Mouse (Mus musculus): ENCODE results near the gene Gpbar1. TPM values are rescaled to one million over a fixed set of nuclear protein-coding genes. Genes with fewer than 3 reads are reported as not detected.

Gene Gpbar1
- polyA plus RNA-seq, 1 experiment from 2014 or later, result 0.21 TPM

- Histone ChIP-seq H3K9ac (ENCODE audit: low read depth, low read length) (no peak overlapping the region), H3K36me3 (ENCODE audit: control insufficient read depth, insufficient read depth, low read length) (no peaks in the 10 kb centered on the region), H3K4me2 (ENCODE audit: low read depth, low read length) (peak overlapping the region; percentile 77), H3K9me3 (ENCODE audit: control insufficient read depth, low read length) (no peaks in the 10 kb centered on the region), H3K27me3 (replicated peaks; ENCODE audit: control insufficient read depth, insufficient read depth, low read length) (no peaks in the 10 kb centered on the region), H3K27ac (replicated peaks; ENCODE audit: low read depth, low read length) (no peak overlapping the region), H3K4me3 (ENCODE audit: low read depth, low read length) (peak overlapping the region; percentile 74), H3K4me1 (ENCODE audit: control insufficient read depth, insufficient read depth, low read length) (peaks cover 5% of the 10 kb centered on the region)
- DNase-seq (ENCODE audit: low spot score) (no peak), ATAC-seq (ENCODE audit: low read depth) (no peak)
- 62% methylated on average over 2 of the region's 2 CpGs for WGBS
Observed at GRCm38 (mm10) chr1:74302835-74303234, 24.5 kb downstream of the Gpbar1 start.

- Histone ChIP-seq H3K4me1 (ENCODE audit: control insufficient read depth, insufficient read depth, low read length) (peaks cover 5% of the 10 kb centered on the region), H3K4me3 (ENCODE audit: low read depth, low read length) (peak overlapping the region; percentile 74), H3K9ac (ENCODE audit: low read depth, low read length) (peak overlapping the region; percentile 88), H3K36me3 (ENCODE audit: control insufficient read depth, insufficient read depth, low read length) (no peaks in the 10 kb centered on the region), H3K27ac (replicated peaks; ENCODE audit: low read depth, low read length) (peak overlapping the region; percentile 87), H3K9me3 (ENCODE audit: control insufficient read depth, low read length) (no peaks in the 10 kb centered on the region), H3K4me2 (ENCODE audit: low read depth, low read length) (peak overlapping the region; percentile 77), H3K27me3 (replicated peaks; ENCODE audit: control insufficient read depth, insufficient read depth, low read length) (no peaks in the 10 kb centered on the region)
- 0% methylated on average over 32 of the region's 56 CpGs for WGBS
- DNase-seq (ENCODE audit: low spot score) (peak; percentile 70), ATAC-seq (ENCODE audit: low read depth) (peak; percentile 91)
Observed at GRCm38 (mm10) chr1:74303509-74304338, 25.4 kb downstream of the Gpbar1 start.

GRCm38 (mm10) chr1:74304339-74304790 lies 26.0 kb downstream of the Gpbar1 start:
- H3K4me1 ChIP-seq (ENCODE audit: control insufficient read depth, insufficient read depth, low read length), result peaks cover 5% of the 10 kb centered on the region
- H3K27me3 ChIP-seq (replicated peaks; ENCODE audit: control insufficient read depth, insufficient read depth, low read length), result no peaks in the 10 kb centered on the region
- ATAC-seq (ENCODE audit: low read depth) (no peak), DNase-seq (ENCODE audit: low spot score) (peak; percentile 42)
- no peaks in the 10 kb centered on the region for H3K36me3 ChIP-seq (ENCODE audit: control insufficient read depth, insufficient read depth, low read length)
- H3K27ac ChIP-seq (replicated peaks; ENCODE audit: low read depth, low read length), result peak overlapping the region; percentile 87
- H3K4me3 ChIP-seq (ENCODE audit: low read depth, low read length), result peak overlapping the region; percentile 74
- peak overlapping the region; percentile 88 for H3K9ac ChIP-seq (ENCODE audit: low read depth, low read length)
- H3K4me2 ChIP-seq (ENCODE audit: low read depth, low read length), result peak overlapping the region; percentile 77
- WGBS, result 4% methylated on average over 12 of the region's 12 CpGs
- H3K9me3 ChIP-seq (ENCODE audit: control insufficient read depth, low read length), result no peaks in the 10 kb centered on the region

GRCm38 (mm10) chr1:74304946-74305345 lies 26.6 kb downstream of the Gpbar1 start:
- Histone ChIP-seq H3K4me1 (ENCODE audit: control insufficient read depth, insufficient read depth, low read length) (peaks cover 5% of the 10 kb centered on the region), H3K4me3 (ENCODE audit: low read depth, low read length) (no peak overlapping the region), H3K9ac (ENCODE audit: low read depth, low read length) (no peak overlapping the region), H3K9me3 (ENCODE audit: control insufficient read depth, low read length) (no peaks in the 10 kb centered on the region), H3K36me3 (ENCODE audit: control insufficient read depth, insufficient read depth, low read length) (no peaks in the 10 kb centered on the region), H3K4me2 (ENCODE audit: low read depth, low read length) (no peak overlapping the region), H3K27ac (replicated peaks; ENCODE audit: low read depth, low read length) (no peak overlapping the region), H3K27me3 (replicated peaks; ENCODE audit: control insufficient read depth, insufficient read depth, low read length) (no peaks in the 10 kb centered on the region)
- DNase-seq (ENCODE audit: low spot score), result no peak
- WGBS, result 63% methylated on average over 4 of the region's 4 CpGs
- no peak for ATAC-seq (ENCODE audit: low read depth)

GRCm38 (mm10) chr1:74305522-74305921 lies 27.2 kb downstream of the Gpbar1 start, which contains the start of gene Tmbim1:
Gene Tmbim1 (minus strand): TSS chr1:74305622.
- ATAC-seq (ENCODE audit: low read depth), result no peak
- H3K4me3 ChIP-seq (ENCODE audit: low read depth, low read length), result peak within 1 kb of the TSS; percentile 74
- no peaks in the 10 kb centered on the region for H3K9me3 ChIP-seq (ENCODE audit: control insufficient read depth, low read length)
- peak within 1 kb of the TSS; percentile 87; the same call in 1 of the 2 replicates for H3K27ac ChIP-seq (replicated peaks; ENCODE audit: low read depth, low read length)
- no peaks in the 10 kb centered on the region for H3K27me3 ChIP-seq (replicated peaks; ENCODE audit: control insufficient read depth, insufficient read depth, low read length)
- WGBS, result 91% methylated on average over 2 of the region's 2 CpGs
- H3K9ac ChIP-seq (ENCODE audit: low read depth, low read length), result peak within 1 kb of the TSS; percentile 88
- H3K4me2 ChIP-seq (ENCODE audit: low read depth, low read length), result peak within 1 kb of the TSS; percentile 77
- no peak for DNase-seq (ENCODE audit: low spot score)
- H3K4me1 ChIP-seq (ENCODE audit: control insufficient read depth, insufficient read depth, low read length), result peaks cover 5% of the 10 kb centered on the region
- no peaks in the 10 kb centered on the region for H3K36me3 ChIP-seq (ENCODE audit: control insufficient read depth, insufficient read depth, low read length)

GRCm38 (mm10) chr1:74307146-74307545 lies 28.8 kb downstream of the Gpbar1 start:
- no peaks in the 10 kb centered on the region for H3K36me3 ChIP-seq (ENCODE audit: control insufficient read depth, insufficient read depth, low read length)
- H3K9ac ChIP-seq (ENCODE audit: low read depth, low read length), result no peak overlapping the region
- ATAC-seq (ENCODE audit: low read depth) (no peak), DNase-seq (ENCODE audit: low spot score) (no peak)
- H3K27ac ChIP-seq (replicated peaks; ENCODE audit: low read depth, low read length), result no peak overlapping the region
- peaks cover 5% of the 10 kb centered on the region for H3K4me1 ChIP-seq (ENCODE audit: control insufficient read depth, insufficient read depth, low read length)
- H3K4me2 ChIP-seq (ENCODE audit: low read depth, low read length), result no peak overlapping the region
- no peaks in the 10 kb centered on the region for H3K27me3 ChIP-seq (replicated peaks; ENCODE audit: control insufficient read depth, insufficient read depth, low read length)
- no peak overlapping the region for H3K4me3 ChIP-seq (ENCODE audit: low read depth, low read length)
- 95% methylated on average over 1 of the region's 1 CpGs for WGBS
- H3K9me3 ChIP-seq (ENCODE audit: control insufficient read depth, low read length), result no peaks in the 10 kb centered on the region

- WGBS, result 67% methylated on average over 10 of the region's 10 CpGs
- Histone ChIP-seq H3K36me3 (ENCODE audit: control insufficient read depth, insufficient read depth, low read length) (no peaks in the 10 kb centered on the region), H3K27ac (replicated peaks; ENCODE audit: low read depth, low read length) (no peak overlapping the region), H3K9me3 (ENCODE audit: control insufficient read depth, low read length) (no peaks in the 10 kb centered on the region), H3K27me3 (replicated peaks; ENCODE audit: control insufficient read depth, insufficient read depth, low read length) (no peaks in the 10 kb centered on the region), H3K9ac (ENCODE audit: low read depth, low read length) (no peak overlapping the region), H3K4me3 (ENCODE audit: low read depth, low read length) (no peak overlapping the region), H3K4me2 (ENCODE audit: low read depth, low read length) (no peak overlapping the region), H3K4me1 (ENCODE audit: control insufficient read depth, insufficient read depth, low read length) (no peaks in the 10 kb centered on the region)
- DNase-seq (ENCODE audit: low spot score) (no peak), ATAC-seq (ENCODE audit: low read depth) (no peak)
Observed at GRCm38 (mm10) chr1:74308001-74308964, 29.9 kb downstream of the Gpbar1 start.

GRCm38 (mm10) chr1:74309767-74310166 lies 31.4 kb downstream of the Gpbar1 start:
- ATAC-seq (ENCODE audit: low read depth), result no peak
- no peak for DNase-seq (ENCODE audit: low spot score)
- Histone ChIP-seq H3K4me2 (ENCODE audit: low read depth, low read length) (no peak overlapping the region), H3K36me3 (ENCODE audit: control insufficient read depth, insufficient read depth, low read length) (no peaks in the 10 kb centered on the region), H3K4me1 (ENCODE audit: control insufficient read depth, insufficient read depth, low read length) (no peaks in the 10 kb centered on the region), H3K9ac (ENCODE audit: low read depth, low read length) (0 out of 2 replicates have a peak overlapping the region, but pooled peaks have one; percentile 2), H3K9me3 (ENCODE audit: control insufficient read depth, low read length) (no peaks in the 10 kb centered on the region), H3K27me3 (replicated peaks; ENCODE audit: control insufficient read depth, insufficient read depth, low read length) (no peaks in the 10 kb centered on the region), H3K27ac (replicated peaks; ENCODE audit: low read depth, low read length) (no peak overlapping the region), H3K4me3 (ENCODE audit: low read depth, low read length) (no peak overlapping the region)
- 12% methylated on average over 2 of the region's 3 CpGs for WGBS

Measured in embryonic facial prominence, embryonic 14.5 days (tissue).